Mouse (Mus musculus): ENCODE results near the gene Dusp3.

DNA sequence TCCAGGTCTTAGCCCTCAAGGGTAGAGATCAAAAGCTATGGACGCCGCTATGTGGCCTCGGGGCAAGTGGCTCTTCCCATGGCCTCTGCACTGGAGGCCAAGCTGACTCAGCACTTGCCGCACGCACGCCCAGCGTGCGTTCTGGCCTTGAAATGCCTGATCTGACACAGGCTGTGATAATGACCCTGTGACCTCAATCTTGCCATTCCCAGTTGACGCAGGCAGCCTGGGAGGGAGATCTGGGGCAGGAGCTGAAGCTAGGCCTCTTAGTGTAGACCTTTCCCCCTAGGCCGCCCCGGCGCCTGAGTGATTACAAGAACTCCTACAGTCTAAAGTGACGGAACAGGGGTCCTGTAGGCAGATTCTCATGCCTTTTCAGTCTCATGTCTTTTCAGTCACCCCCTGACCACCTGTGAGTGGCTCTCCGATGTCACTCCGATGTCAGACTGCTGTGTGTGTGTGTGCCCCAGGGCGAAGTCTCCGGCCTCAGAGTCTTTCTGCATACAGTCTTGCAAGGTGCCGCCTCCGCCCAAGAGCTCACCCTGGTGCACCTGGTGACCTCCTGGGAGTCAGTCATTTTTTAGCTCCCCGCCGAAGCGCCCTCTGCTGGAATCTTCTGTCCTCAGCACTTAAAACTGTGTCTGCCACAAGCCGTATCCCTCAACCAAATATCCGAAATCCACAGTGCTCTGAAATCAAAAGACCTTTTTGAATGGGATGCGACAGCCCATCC lies 58.6 kb downstream of the Dusp3 start:
- no peak for TF ChIP-seq GATA1 (IDR thresholded peaks at IDR 0.05; ENCODE audit: low read length)
- no peak for TF ChIP-seq TAL1 (IDR thresholded peaks at IDR 0.05; ENCODE audit: low read length)
